Comparison of ENCODE assay signal across 19 mouse cellular contexts in genomic region chr11:52106037-52106436, GRCm38 (mm10). TPM values are rescaled to one million over a fixed set of nuclear protein-coding genes. Genes with fewer than 3 reads are reported as not detected.
"Had no signal": no experiment of that assay in that cellular context is flagged by ENCODE, and none has a peak within 500 bp of the region (broad histone marks: within the 10 kb centered on the region; RNA-seq: fewer than 3 reads in every experiment).

No protein-coding gene starts in this region.

- H3K4me2 ChIP-seq: limb, embryonic 12.5 days; lung, embryonic 15.5 days; midbrain, embryonic 11.5 days; midbrain, embryonic 15.5 days; neural tube, embryonic 12.5 days had no signal

- H3K4me3 ChIP-seq: layer of hippocampus, adult 2 months; limb, embryonic 12.5 days; lung, embryonic 15.5 days; megakaryocyte, embryonic 14.5 days; midbrain, embryonic 15.5 days; neural tube, embryonic 12.5 days had no signal

- H3K36me3 ChIP-seq: limb, embryonic 12.5 days; lung, embryonic 15.5 days; midbrain, embryonic 15.5 days; neural tube, embryonic 12.5 days had no signal

- ATAC-seq: midbrain, embryonic 15.5 days had no signal

- H3K9ac ChIP-seq: limb, embryonic 12.5 days; lung, embryonic 15.5 days; midbrain, embryonic 15.5 days; neural tube, embryonic 12.5 days had no signal

- DNase-seq: kidney, postnatal 4 days; liver; lung, postnatal 14 days; thymus, postnatal 14 days had no signal

- H3K27ac ChIP-seq: kidney, postnatal 0 days; layer of hippocampus, adult 2 months; limb, embryonic 12.5 days; lung, embryonic 15.5 days; macrophage; midbrain, embryonic 15.5 days; neural tube, embryonic 12.5 days; stomach, postnatal 0 days had no signal

- H3K27me3 ChIP-seq: limb, embryonic 12.5 days; lung, embryonic 15.5 days; megakaryocyte, embryonic 14.5 days; midbrain, embryonic 15.5 days; neural tube, embryonic 12.5 days had no signal

- H3K9me3 ChIP-seq: limb, embryonic 12.5 days; lung, embryonic 15.5 days; megakaryocyte, embryonic 14.5 days; midbrain, embryonic 15.5 days; neural tube, embryonic 12.5 days had no signal

RNA-seq across cellular contexts. Expression of gene Olfr1373, which starts 39.3 kb away (rescaled TPM):
- total RNA-seq: layer of hippocampus, adult 2 months; layer of hippocampus, postnatal 10 days; left cerebral cortex, postnatal 36 days; monocyte, adult 5-6 weeks; neutrophil, adult 5-6 weeks had no signal
- polyA plus RNA-seq: kidney, postnatal 0 days; limb, embryonic 12.5 days; liver, embryonic 16.5 days; lung, embryonic 15.5 days; macrophage; midbrain, embryonic 11.5 days; midbrain, embryonic 15.5 days; neural tube, embryonic 12.5 days; stomach, postnatal 0 days had no signal
